Mouse (Mus musculus) kidney, adult 2 months (tissue): ENCODE data around the gene Cd247. TPM values are rescaled to one million over a fixed set of nuclear protein-coding genes. Genes with fewer than 3 reads are reported as not detected.
A peak's percentile ranks its signal among the peaks of the same experiment; 100 is the strongest.

Source experiments
- DNase-seq: peaks from one replicate; pipeline ENCODE4 v3.0.0; 2021
- H3K27ac ChIP-seq: fragments of 200-500 bp; 2 replicates; pipeline ENCODE4 v1.5.1; 2012; ENCODE audit warnings: low read depth, low read length, control low read depth, inconsistent platforms; ENCODE audit not compliant: insufficient read depth
- H3K27me3 ChIP-seq: fragments of 200-500 bp; replicated peaks from 2 replicates; pipeline ENCODE4 v1.6.1; 2012; ENCODE audit warnings: mild to moderate bottlenecking, moderate library complexity, low read length, inconsistent platforms; ENCODE audit not compliant: control insufficient read depth, insufficient read depth
- H3K36me3 ChIP-seq: fragments of 200-500 bp; 2 replicates; pipeline ENCODE4 v1.6.1; 2012; ENCODE audit warnings: mild to moderate bottlenecking, moderate library complexity, low read length, inconsistent platforms; ENCODE audit not compliant: control insufficient read depth, insufficient read depth
- H3K4me1 ChIP-seq: fragments of 200-500 bp; 2 replicates; pipeline ENCODE4 v1.6.1; 2011; ENCODE audit warnings: low read length; ENCODE audit not compliant: control insufficient read depth, insufficient read depth
- H3K4me3 ChIP-seq: fragments of 200-500 bp; 2 replicates; pipeline ENCODE4 v1.5.1; 2011; ENCODE audit warnings: mild to moderate bottlenecking, low read depth, low read length, control low read depth; ENCODE audit not compliant: insufficient read depth
- CTCF ChIP-seq: fragments of 200-500 bp; conservative IDR thresholded peaks from 2 replicates; pipeline ENCODE4 v1.5.1; 2011; ENCODE audit warnings: low read depth, mild to moderate bottlenecking, control low read depth, low read length, moderate library complexity, mixed read lengths; ENCODE audit not compliant: insufficient read depth, insufficient read length
- POLR2A ChIP-seq: fragments of 200-500 bp; IDR thresholded peaks from one replicate; pipeline ENCODE4 v1.6.1; 2011; ENCODE audit warnings: low read depth, low read length, control low read depth
- WGBS: fragments of 180-500 bp; shearing (Covaris S2); methylation state at CpG from one replicate; pipeline ENCODE4 v1.1.7; 2018; 5-methylcytosine and 5-hydroxymethylcytosine counted together
- polyA plus RNA-seq: library from polyadenylated mRNA; depleted of rRNA; stranded (reverse); fragments of >200 nt; gene quantifications from 2 replicates; pipeline ENCODE4 v1.2.3, GENCODE M21; 2012

The Cd247 gene
- polyA plus RNA-seq, 1 experiment = 5.5 TPM

DNA sequence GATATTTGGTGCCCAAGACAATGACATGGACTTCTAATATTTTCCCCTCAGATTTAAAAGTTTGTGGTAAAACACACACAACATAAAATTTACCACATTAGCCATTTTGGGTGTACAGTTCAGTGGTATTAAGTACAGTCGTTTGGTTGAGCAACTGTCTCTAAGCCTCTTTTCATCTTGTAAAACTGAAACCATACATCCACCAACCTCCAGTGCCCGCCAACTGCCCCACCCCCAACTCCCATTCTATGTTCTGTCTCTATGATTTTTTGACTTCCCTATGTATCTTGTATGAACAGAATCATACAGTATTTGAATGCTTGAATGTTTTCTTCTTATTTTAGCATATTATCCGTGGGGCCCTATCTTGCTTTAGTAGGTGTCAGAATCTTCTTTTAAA lies 24.3 kb downstream of the Cd247 start:
- no peak overlapping the region for H3K4me3 ChIP-seq
- H3K27ac ChIP-seq = no peak overlapping the region
- WGBS = 89% methylated on average over 3 of the region's 3 CpGs
- H3K36me3 ChIP-seq = no peaks in the 10 kb centered on the region
- TF ChIP-seq POLR2A = no peak
- no peak for TF ChIP-seq CTCF
- no peaks in the 10 kb centered on the region for H3K27me3 ChIP-seq
- DNase-seq = no peak
- H3K4me1 ChIP-seq = no peaks in the 10 kb centered on the region

- H3K27me3 ChIP-seq = no peaks in the 10 kb centered on the region
- no peak overlapping the region for H3K4me3 ChIP-seq
- DNase-seq = no peak
- no peak overlapping the region for H3K27ac ChIP-seq
- no peaks in the 10 kb centered on the region for H3K36me3 ChIP-seq
- WGBS = 58% methylated on average over 7 of the region's 7 CpGs
- no peaks in the 10 kb centered on the region for H3K4me1 ChIP-seq
- TF ChIP-seq CTCF = no peak
- no peak for TF ChIP-seq POLR2A
These were observed 25.6 kb downstream of the Cd247 start for GRCm38 (mm10) chr1:165814116-165814515.

GRCm38 (mm10) chr1:165814521-165815278 lies 26.2 kb downstream of the Cd247 start:
- Histone ChIP-seq H3K27ac (no peak overlapping the region), H3K36me3 (no peaks in the 10 kb centered on the region), H3K4me1 (no peaks in the 10 kb centered on the region), H3K4me3 (no peak overlapping the region), H3K27me3 (no peaks in the 10 kb centered on the region)
- WGBS = 43% methylated on average over 14 of the region's 14 CpGs
- DNase-seq = no peak
- TF ChIP-seq CTCF = no peak
- no peak for TF ChIP-seq POLR2A

DNA sequence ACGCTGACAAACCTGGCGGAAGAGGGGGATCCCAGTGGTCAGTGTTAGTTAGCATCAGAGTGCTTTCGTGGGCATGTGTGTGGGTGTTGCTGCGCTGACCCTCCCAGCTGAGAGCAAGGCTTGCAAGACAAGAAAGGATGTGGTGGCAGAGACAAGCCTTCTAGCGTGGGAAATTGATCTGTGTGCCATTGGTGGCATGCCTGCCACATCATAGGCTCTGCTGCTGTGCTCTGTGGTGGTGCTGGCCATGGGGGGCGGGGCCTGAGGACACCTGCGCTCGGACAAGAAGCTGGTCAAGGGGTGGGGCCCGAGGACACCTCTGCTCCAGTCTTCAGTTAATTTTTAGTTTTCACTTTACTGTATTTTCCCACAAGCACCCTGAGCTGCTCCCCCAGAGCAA lies 27.9 kb downstream of the Cd247 start:
- 77% methylated on average over 9 of the region's 9 CpGs for WGBS
- H3K4me1 ChIP-seq = no peaks in the 10 kb centered on the region
- no peak overlapping the region for H3K27ac ChIP-seq
- TF ChIP-seq POLR2A (no peak), CTCF (no peak)
- H3K36me3 ChIP-seq = no peaks in the 10 kb centered on the region
- H3K27me3 ChIP-seq = no peaks in the 10 kb centered on the region
- DNase-seq = no peak
- H3K4me3 ChIP-seq = no peak overlapping the region

- DNase-seq = no peak
- no peaks in the 10 kb centered on the region for H3K27me3 ChIP-seq
- H3K36me3 ChIP-seq = no peaks in the 10 kb centered on the region
- no peak overlapping the region for H3K27ac ChIP-seq
- H3K4me1 ChIP-seq = no peaks in the 10 kb centered on the region
- H3K4me3 ChIP-seq = no peak overlapping the region
- TF ChIP-seq POLR2A (no peak), CTCF (no peak)
- 69% methylated on average over 9 of the region's 9 CpGs for WGBS
These were observed 28.8 kb downstream of the Cd247 start for GRCm38 (mm10) chr1:165817264-165817663.

DNA sequence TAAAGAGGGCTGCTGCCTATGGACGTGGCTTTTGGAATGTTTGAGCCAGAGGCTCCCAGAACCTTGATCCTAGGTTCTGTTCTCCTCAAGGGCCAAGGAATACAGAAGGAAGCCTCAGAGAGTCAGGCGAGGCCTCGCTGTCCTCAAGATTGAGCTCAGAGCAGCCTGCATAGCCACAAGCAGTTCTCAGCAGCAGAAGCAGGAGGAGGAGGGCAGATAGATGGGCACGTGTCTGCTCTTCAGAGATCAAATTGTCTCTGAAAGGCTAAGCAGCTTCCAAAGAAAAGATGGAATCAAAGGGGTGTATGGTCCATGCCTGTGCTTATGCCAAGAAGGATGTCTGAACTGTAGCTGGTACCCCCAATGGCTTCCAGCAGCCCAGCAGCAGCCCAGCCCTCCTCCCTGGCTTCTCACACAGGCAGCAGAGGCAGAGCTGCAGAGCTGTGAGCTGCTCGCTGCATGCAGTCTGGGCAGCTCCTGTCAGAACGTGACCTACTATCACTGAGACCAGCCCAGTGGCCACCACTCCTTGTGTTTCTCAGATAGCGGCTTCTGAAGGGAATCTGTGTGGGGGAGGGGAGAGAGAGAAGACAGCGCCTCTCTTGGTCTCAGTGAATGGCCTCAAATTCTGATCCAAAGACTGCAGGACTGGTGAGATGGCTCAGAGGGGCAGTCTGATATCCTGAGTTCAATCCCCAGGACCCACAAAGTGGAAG lies 29.8 kb downstream of the Cd247 start:
- WGBS = 55% methylated on average over 8 of the region's 8 CpGs
- Histone ChIP-seq H3K27me3 (no peaks in the 10 kb centered on the region), H3K36me3 (no peaks in the 10 kb centered on the region), H3K4me1 (no peaks in the 10 kb centered on the region), H3K4me3 (no peak overlapping the region), H3K27ac (no peak overlapping the region)
- DNase-seq = no peak
- TF ChIP-seq POLR2A = no peak
- no peak for TF ChIP-seq CTCF

- H3K27me3 ChIP-seq = no peaks in the 10 kb centered on the region
- no peaks in the 10 kb centered on the region for H3K4me1 ChIP-seq
- no peak overlapping the region for H3K27ac ChIP-seq
- 70% methylated on average over 4 of the region's 4 CpGs for WGBS
- TF ChIP-seq POLR2A = no peak
- TF ChIP-seq CTCF = no peak
- H3K36me3 ChIP-seq = no peaks in the 10 kb centered on the region
- H3K4me3 ChIP-seq = no peak overlapping the region
- peak; percentile 13 for DNase-seq
These were observed 30.7 kb downstream of the Cd247 start for GRCm38 (mm10) chr1:165819147-165819546.
